Mouse (Mus musculus) ES-E14 (cell line): ENCODE measurements at regions not wholly inside any gene's neighbourhood (a gene's known extent, or its start where the extent isn't known, plus 50 kb on each side); places are given as distances from the start of the nearest gene placed in this dataset.

Experiments used
- CHD2 ChIP-seq: IDR thresholded peaks from 2 replicates; pipeline ENCODE4 v1.6.1; 2014; ENCODE audit warnings: mild to moderate bottlenecking, low read depth, low read length, inconsistent platforms
- HCFC1 ChIP-seq: IDR thresholded peaks from 2 replicates; pipeline ENCODE4 v1.6.1; 2012; ENCODE audit warnings: low read length, inconsistent platforms, borderline replicate concordance; ENCODE audit not compliant: insufficient read depth
- ZC3H11A ChIP-seq: IDR thresholded peaks from 2 replicates; pipeline ENCODE4 v1.6.1; 2012; ENCODE audit warnings: low read depth, mild to moderate bottlenecking, inconsistent platforms, low read length, borderline replicate concordance
- ZNF384 ChIP-seq: IDR thresholded peaks from 2 replicates; pipeline ENCODE4 v1.6.1; 2012; ENCODE audit warnings: low read depth, low read length, inconsistent platforms

- TF ChIP-seq HCFC1 (no peak), ZC3H11A (no peak), ZNF384 (no peak), CHD2 (no peak)
These were observed 454.3 kb upstream of the Fam19a5 start for GRCm38 (mm10) chr15:87089827-87090226.
